Comparison of ENCODE assay signal across 8 mouse cellular contexts in genomic region chr17:33982136-33982535, GRCm38 (mm10). TPM values are rescaled to one million over a fixed set of nuclear protein-coding genes. Genes with fewer than 3 reads are reported as not detected.
DNase-seq lines count a peak whose midpoint lies in the region; ATAC-seq and TF ChIP-seq lines count a peak whose summit lies in the region.
"Not testable (repeated sequence)": the region's sequence is repeated elsewhere in the genome, so short reads cannot be mapped to it uniquely, and the experiment has no call there.

No protein-coding gene starts in this region.

- H3K4me2 ChIP-seq in forebrain, embryonic 16.5 days (ENCODE audit: low read length) = peak overlapping the region; percentile 51
- H3K4me2 ChIP-seq in hindbrain, embryonic 13.5 days = peak overlapping the region; percentile 58
- H3K4me2 ChIP-seq in lung, embryonic 16.5 days (ENCODE audit: low read depth, low read length) = peak overlapping the region; percentile 58

- not testable (repeated sequence) for H3K9me3 ChIP-seq in G1E (replicated peaks); forebrain, embryonic 16.5 days (ENCODE audit: control insufficient read depth, low read length); hindbrain, embryonic 13.5 days; lung, embryonic 16.5 days (ENCODE audit: control insufficient read depth, low read length)

- not testable (repeated sequence) for H3K27ac ChIP-seq in forebrain, embryonic 16.5 days (ENCODE audit: low read length); lung, embryonic 16.5 days (ENCODE audit: low read length); olfactory bulb, adult 2 months (ENCODE audit: insufficient read depth, low read depth, low read length); thymus, adult 2 months (ENCODE audit: control insufficient read depth, insufficient read depth, low read length)
- H3K27ac ChIP-seq in hindbrain, embryonic 13.5 days = peak overlapping the region; percentile 93

- DNase-seq in G1E (ENCODE audit: low spot score) = not testable (repeated sequence)
- peak; percentile 81 for DNase-seq in cerebellum, adult 9-10 months
- DNase-seq in layer of hippocampus, adult 9-10 months (ENCODE audit: low spot score) = peak; percentile 29
- DNase-seq in thymus, adult 2 months = peak; percentile 78

- not testable (repeated sequence) for TF ChIP-seq POLR2A in olfactory bulb, adult 2 months (IDR thresholded peaks at IDR 0.05; ENCODE audit: insufficient read depth, low read depth, low read length); thymus, adult 2 months (IDR thresholded peaks at IDR 0.05; ENCODE audit: control insufficient read depth, extremely low read depth, insufficient read depth, low read length, poor library complexity)

- WGBS in forebrain, embryonic 16.5 days = 8% methylated on average over 8 of the region's 8 CpGs
- 7% methylated on average over 8 of the region's 8 CpGs for WGBS in hindbrain, embryonic 13.5 days
- WGBS in lung, embryonic 16.5 days = 9% methylated on average over 8 of the region's 8 CpGs
- WGBS in olfactory bulb, adult 2 months = 8% methylated on average over 8 of the region's 8 CpGs
- whole genome bisulfite sequencing in thymus, adult 2 months = 11% methylated on average over 8 of the region's 8 CpGs

- not testable (repeated sequence) for H3K36me3 ChIP-seq in G1E (replicated peaks); forebrain, embryonic 16.5 days (ENCODE audit: control insufficient read depth, insufficient read depth); hindbrain, embryonic 13.5 days; lung, embryonic 16.5 days (ENCODE audit: control insufficient read depth, insufficient read depth, low read length); thymus, adult 2 months (ENCODE audit: control insufficient read depth, insufficient read depth, low read length)

- peaks cover 15% of the 10 kb centered on the region for H3K27me3 ChIP-seq in G1E (ENCODE audit: insufficient read depth, low read length)
- peaks cover 30% of the 10 kb centered on the region for H3K27me3 ChIP-seq in forebrain, embryonic 16.5 days (replicated peaks; ENCODE audit: control insufficient read depth, insufficient read depth, low read length)
- H3K27me3 ChIP-seq in hindbrain, embryonic 13.5 days = peaks cover 35% of the 10 kb centered on the region
- H3K27me3 ChIP-seq in lung, embryonic 16.5 days (ENCODE audit: control insufficient read depth, insufficient read depth, low read depth, low read length) = peaks cover 28% of the 10 kb centered on the region
- H3K27me3 ChIP-seq in thymus, adult 2 months (ENCODE audit: control insufficient read depth, insufficient read depth, low read length) = not testable (repeated sequence)

- not testable (repeated sequence) for ATAC-seq in G1E (ENCODE audit: extremely low read depth, insufficient number of reproducible peaks, low FRiP score, poor library complexity, severe bottlenecking); forebrain, embryonic 16.5 days; hindbrain, embryonic 13.5 days (ENCODE audit: low FRiP score); lung, embryonic 16.5 days (ENCODE audit: low read depth)

- not testable (repeated sequence) for H3K9ac ChIP-seq in forebrain, embryonic 16.5 days (replicated peaks; ENCODE audit: low read depth, low read length); lung, embryonic 16.5 days (ENCODE audit: low read length)
- H3K9ac ChIP-seq in hindbrain, embryonic 13.5 days = 0 out of 2 replicates have a peak overlapping the region, but pooled peaks have one; percentile 71

- H3K4me3 ChIP-seq in G1E (ENCODE audit: low read depth, low read length); lung, embryonic 16.5 days (ENCODE audit: low read length); olfactory bulb, adult 2 months (ENCODE audit: insufficient read depth, low read depth, low read length); thymus, adult 2 months (ENCODE audit: control insufficient read depth, insufficient read depth, low read length): not testable (repeated sequence)
- H3K4me3 ChIP-seq in forebrain, embryonic 16.5 days (replicated peaks; ENCODE audit: low read length) = peak overlapping the region; percentile 49
- H3K4me3 ChIP-seq in hindbrain, embryonic 13.5 days = peak overlapping the region; percentile 52

- H3K4me1 ChIP-seq in G1E (ENCODE audit: insufficient read depth, low read depth, low read length) = peaks cover 47% of the 10 kb centered on the region
- H3K4me1 ChIP-seq in forebrain, embryonic 16.5 days (replicated peaks; ENCODE audit: control insufficient read depth, insufficient read depth, low read length) = peaks cover 19% of the 10 kb centered on the region
- H3K4me1 ChIP-seq in hindbrain, embryonic 13.5 days (replicated peaks) = peaks cover 28% of the 10 kb centered on the region
- peaks cover 23% of the 10 kb centered on the region for H3K4me1 ChIP-seq in lung, embryonic 16.5 days (replicated peaks; ENCODE audit: control insufficient read depth, insufficient read depth, low read length)
- H3K4me1 ChIP-seq in olfactory bulb, adult 2 months (ENCODE audit: control insufficient read depth, insufficient read depth, low read length) = peaks cover 23% of the 10 kb centered on the region
- peaks cover 28% of the 10 kb centered on the region for H3K4me1 ChIP-seq in thymus, adult 2 months (replicated peaks; ENCODE audit: control insufficient read depth, insufficient read depth, low read length)

- TF ChIP-seq CTCF in G1E (IDR thresholded peaks at IDR 0.05; ENCODE audit: low read depth, low read length) = peak; percentile 36
- peak; percentile 69 for TF ChIP-seq CTCF in olfactory bulb, adult 2 months (IDR thresholded peaks at IDR 0.05; ENCODE audit: insufficient read depth, low read depth, low read length)
- TF ChIP-seq CTCF in thymus, adult 2 months (IDR thresholded peaks at IDR 0.05; ENCODE audit: borderline replicate concordance, control insufficient read depth, extremely low read depth, insufficient read depth, low read length, poor library complexity) = peak; percentile 77; the same call in 1 of the 2 replicates

RNA-seq across cellular contexts. Expression of gene H2-K1, which starts 18.0 kb away (rescaled TPM):
- total RNA-seq in G1E (2014; fragmentation: Nextera tagmentation) (not detected in 2 replicates), G1E (2017) (0.16 and 0.23 TPM in 2 replicates)
- polyA plus RNA-seq in G1E (2012) = 0.58 and 0.74 TPM in 2 replicates
- 9.4 and 9.9 TPM in 2 replicates for polyA plus RNA-seq in forebrain, embryonic 16.5 days (2015; fragmentation: Nextera tagmentation; extraction: Ambion mirVana)
- polyA plus RNA-seq in hindbrain, embryonic 13.5 days (2015; fragmentation: Nextera tagmentation; extraction: Ambion mirVana) = 12.2 and 13.0 TPM in 2 replicates
- 55.5 and 83.8 TPM in 2 replicates for polyA plus RNA-seq in lung, embryonic 16.5 days (2015; fragmentation: Nextera tagmentation; extraction: Ambion mirVana)
- polyA plus RNA-seq in olfactory bulb, adult 2 months (2012; ENCODE audit: insufficient read depth, insufficient read length, low replicate concordance, missing spikeins) = not detected in 2 replicates
- 3,482 and 5,138 TPM in 2 replicates for polyA plus RNA-seq in thymus, adult 2 months (2012; rRNA removed)

RNA-seq across cellular contexts. Expression of gene Rps18, which starts 26.3 kb away (rescaled TPM):
- total RNA-seq in G1E (2014; fragmentation: Nextera tagmentation) (2,195 and 2,298 TPM in 2 replicates), G1E (2017) (1,704 and 1,830 TPM in 2 replicates)
- 739 and 1,633 TPM in 2 replicates for polyA plus RNA-seq in G1E (2012)
- polyA plus RNA-seq in forebrain, embryonic 16.5 days (2015; fragmentation: Nextera tagmentation; extraction: Ambion mirVana) = 811 and 837 TPM in 2 replicates
- polyA plus RNA-seq in hindbrain, embryonic 13.5 days (2015; fragmentation: Nextera tagmentation; extraction: Ambion mirVana) = 928 and 950 TPM in 2 replicates
- 1,739 and 1,825 TPM in 2 replicates for polyA plus RNA-seq in lung, embryonic 16.5 days (2015; fragmentation: Nextera tagmentation; extraction: Ambion mirVana)
- 1,298 TPM in 1 of 2 replicates, not detected in the other for polyA plus RNA-seq in olfactory bulb, adult 2 months (2012; ENCODE audit: insufficient read depth, insufficient read length, low replicate concordance, missing spikeins)
- polyA plus RNA-seq in thymus, adult 2 months (2012; rRNA removed) = 584 and 593 TPM in 2 replicates

RNA-seq across cellular contexts. Expression of gene Vps52, which starts 26.5 kb away (rescaled TPM):
- total RNA-seq in G1E (2014; fragmentation: Nextera tagmentation) (30.0 and 34.1 TPM in 2 replicates), G1E (2017) (18.5 and 19.8 TPM in 2 replicates)
- 45.6 and 48.9 TPM in 2 replicates for polyA plus RNA-seq in G1E (2012)
- 79.5 and 81.0 TPM in 2 replicates for polyA plus RNA-seq in forebrain, embryonic 16.5 days (2015; fragmentation: Nextera tagmentation; extraction: Ambion mirVana)
- polyA plus RNA-seq in hindbrain, embryonic 13.5 days (2015; fragmentation: Nextera tagmentation; extraction: Ambion mirVana) = 69.6 and 69.9 TPM in 2 replicates
- 49.4 and 50.5 TPM in 2 replicates for polyA plus RNA-seq in lung, embryonic 16.5 days (2015; fragmentation: Nextera tagmentation; extraction: Ambion mirVana)
- not detected in 2 replicates for polyA plus RNA-seq in olfactory bulb, adult 2 months (2012; ENCODE audit: insufficient read depth, insufficient read length, low replicate concordance, missing spikeins)
- 127 and 142 TPM in 2 replicates for polyA plus RNA-seq in thymus, adult 2 months (2012; rRNA removed)

RNA-seq across cellular contexts. Expression of gene B3galt4, which starts 30.8 kb away (rescaled TPM):
- total RNA-seq in G1E (2014; fragmentation: Nextera tagmentation) = 1.7 and 1.9 TPM in 2 replicates
- 3.0 and 3.6 TPM in 2 replicates for total RNA-seq in G1E (2017)
- polyA plus RNA-seq in G1E (2012) = 10.9 and 13.5 TPM in 2 replicates
- 10.0 and 13.2 TPM in 2 replicates for polyA plus RNA-seq in forebrain, embryonic 16.5 days (2015; fragmentation: Nextera tagmentation; extraction: Ambion mirVana)
- polyA plus RNA-seq in hindbrain, embryonic 13.5 days (2015; fragmentation: Nextera tagmentation; extraction: Ambion mirVana) = 12.2 TPM in 2 replicates
- 5.5 and 5.6 TPM in 2 replicates for polyA plus RNA-seq in lung, embryonic 16.5 days (2015; fragmentation: Nextera tagmentation; extraction: Ambion mirVana)
- polyA plus RNA-seq in olfactory bulb, adult 2 months (2012; ENCODE audit: insufficient read depth, insufficient read length, low replicate concordance, missing spikeins) = not detected in 2 replicates
- 25.6 and 25.8 TPM in 2 replicates for polyA plus RNA-seq in thymus, adult 2 months (2012; rRNA removed)

RNA-seq across cellular contexts. Expression of gene Wdr46, which starts 41.7 kb away (rescaled TPM):
- total RNA-seq in G1E (2014; fragmentation: Nextera tagmentation) (29.6 and 34.2 TPM in 2 replicates), G1E (2017) (30.7 and 31.1 TPM in 2 replicates)
- polyA plus RNA-seq in G1E (2012) = 72.2 and 83.2 TPM in 2 replicates
- 26.1 and 29.4 TPM in 2 replicates for polyA plus RNA-seq in forebrain, embryonic 16.5 days (2015; fragmentation: Nextera tagmentation; extraction: Ambion mirVana)
- 24.3 and 25.2 TPM in 2 replicates for polyA plus RNA-seq in hindbrain, embryonic 13.5 days (2015; fragmentation: Nextera tagmentation; extraction: Ambion mirVana)
- polyA plus RNA-seq in lung, embryonic 16.5 days (2015; fragmentation: Nextera tagmentation; extraction: Ambion mirVana) = 20.2 and 20.6 TPM in 2 replicates
- not detected in 2 replicates for polyA plus RNA-seq in olfactory bulb, adult 2 months (2012; ENCODE audit: insufficient read depth, insufficient read length, low replicate concordance, missing spikeins)
- polyA plus RNA-seq in thymus, adult 2 months (2012; rRNA removed) = 35.4 and 38.1 TPM in 2 replicates
